Mouse (Mus musculus): ENCODE measurements around the gene Bricd5.
"Not testable (repeated sequence)": the region's sequence is repeated elsewhere in the genome, so short reads cannot be mapped to it uniquely, and the experiment has no call there.

Gene Bricd5

DNA sequence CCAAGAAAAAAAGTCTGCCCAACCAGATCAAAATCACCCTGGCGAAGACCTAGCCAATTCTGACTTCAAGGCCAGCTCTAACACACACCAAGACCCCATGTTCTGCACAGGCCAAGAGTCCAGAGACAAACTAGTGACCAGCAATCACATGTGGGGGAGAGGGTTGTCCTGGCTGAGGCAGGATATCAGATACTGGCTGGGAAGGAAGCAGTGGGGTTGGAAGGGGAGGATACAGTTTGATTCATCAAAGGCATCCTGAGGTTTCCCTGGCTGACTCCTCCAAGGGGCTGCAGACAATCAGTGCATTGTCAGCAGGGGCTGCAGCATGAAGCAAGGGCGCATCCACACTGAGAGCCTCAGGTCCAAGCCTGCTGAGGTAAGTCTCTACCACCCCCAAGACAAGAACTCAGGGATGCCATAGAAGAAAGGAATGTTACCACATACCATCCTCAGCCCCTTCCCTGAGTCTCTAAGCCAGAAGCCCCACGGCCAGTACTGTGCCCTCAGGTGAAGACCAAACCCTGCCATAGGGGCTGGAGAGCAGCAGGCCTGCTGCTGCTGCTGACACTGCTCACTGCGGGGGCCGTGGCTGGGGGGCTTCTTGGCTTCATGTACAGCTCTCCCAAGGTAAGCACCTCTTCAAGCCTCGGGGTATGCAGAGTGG lies at the start of gene Bricd5:
Gene Bricd5, plus strand, starts transcription at position 273 of the 664 bp plus-strand sequence.
- DNase-seq (ENCODE audit: low read depth, low spot score) = no peak

DNA sequence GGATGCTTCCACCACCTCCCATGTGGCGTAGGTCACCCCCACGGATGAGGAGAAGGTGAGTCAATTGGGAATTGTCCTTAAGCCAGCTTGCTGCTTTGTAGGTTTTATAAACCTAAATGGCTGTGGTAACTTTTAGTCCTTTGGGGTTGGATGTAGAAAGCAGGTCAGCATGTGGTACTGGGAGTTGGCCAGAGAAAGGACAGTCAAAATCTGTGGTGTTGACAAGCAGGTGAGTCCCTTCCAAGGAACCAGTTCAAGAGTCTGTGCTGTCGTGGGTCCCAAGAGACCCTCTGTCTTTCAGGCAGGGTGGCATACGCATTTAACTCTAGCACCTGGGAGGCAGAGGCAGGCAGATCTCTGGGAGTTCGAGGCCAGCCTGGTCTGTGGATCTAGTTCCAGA lies 49.2 kb upstream of the Bricd5 start:
- no peak for DNase-seq (ENCODE audit: low read depth, low spot score)

DNA sequence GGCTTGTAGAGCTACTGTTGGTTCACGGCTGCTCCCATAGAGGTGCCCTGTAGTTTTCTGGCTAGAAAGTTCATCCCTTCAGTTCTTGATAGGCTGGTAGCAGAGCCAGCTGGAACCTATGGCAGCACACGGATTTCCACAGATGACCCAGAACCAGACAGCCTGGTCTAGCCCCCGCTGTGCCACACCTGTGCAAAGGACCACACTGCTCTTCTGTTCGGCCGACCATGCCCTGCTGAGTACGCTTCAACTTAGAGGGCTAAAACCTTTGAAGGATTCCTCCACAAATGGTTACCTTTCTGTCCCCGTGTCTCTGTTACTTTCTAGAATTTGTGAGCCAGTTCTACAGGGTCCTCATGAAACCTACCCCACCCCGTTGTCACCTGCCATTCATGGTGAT lies 48.4 kb upstream of the Bricd5 start:
- not testable (repeated sequence) for DNase-seq (ENCODE audit: low read depth, low spot score)

DNA sequence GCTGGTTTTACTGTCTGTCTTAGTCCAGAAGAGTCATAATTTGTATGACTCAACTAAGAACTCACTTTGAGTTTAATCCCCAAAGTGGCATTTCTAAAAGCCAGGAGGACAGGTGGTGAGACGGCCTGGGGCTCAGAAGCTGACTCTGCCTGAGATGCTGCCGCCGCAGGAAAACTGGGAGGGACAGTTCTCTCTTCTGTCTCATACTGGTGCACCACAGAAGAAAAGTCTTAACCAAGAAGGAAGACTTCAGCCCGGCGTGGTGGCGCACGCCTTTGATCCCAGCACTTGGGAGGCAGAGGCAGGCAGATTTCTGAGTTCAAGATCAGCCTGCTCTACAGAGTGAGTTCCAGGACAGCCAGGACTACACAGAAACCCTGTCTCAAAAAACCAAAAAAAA lies 47.8 kb upstream of the Bricd5 start:
- no peak for DNase-seq (ENCODE audit: low read depth, low spot score)

DNA sequence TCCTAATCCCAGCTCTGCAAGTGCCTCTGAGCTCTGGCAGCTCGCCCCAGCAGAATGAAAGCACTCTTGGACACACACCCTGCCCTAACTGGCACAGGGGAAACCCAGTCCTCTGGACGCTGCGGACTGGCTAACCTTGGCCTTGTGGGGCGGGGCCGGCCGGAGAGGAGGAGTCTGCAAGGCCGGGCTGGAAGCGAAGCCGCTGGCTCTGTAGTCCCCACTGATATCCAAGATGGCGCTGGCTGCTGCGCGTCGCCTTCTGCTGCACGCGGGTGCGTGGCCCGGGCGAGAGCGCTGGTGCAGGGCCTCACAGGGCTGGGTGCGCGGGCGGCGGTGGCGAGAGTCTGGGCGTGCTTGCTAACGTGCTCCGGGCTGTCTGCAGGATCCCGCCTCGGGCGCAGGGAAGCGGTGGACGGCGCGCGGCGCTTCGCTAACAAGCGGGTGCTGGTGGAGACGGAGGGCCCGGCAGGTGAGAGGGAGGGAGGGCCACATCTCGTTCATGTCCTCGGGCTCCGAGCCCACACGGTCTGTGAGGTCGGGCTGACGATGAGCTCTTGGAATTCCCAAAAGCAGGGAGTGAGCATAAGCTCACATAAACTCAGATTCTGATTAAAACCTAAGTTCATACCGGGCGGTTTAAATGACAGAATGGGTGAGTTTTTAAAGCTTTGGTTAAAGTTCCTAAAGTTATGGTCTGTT lies 47.1 kb upstream of the Bricd5 start, which contains the start of gene Eci1:
Gene Eci1, plus strand, starts transcription at position 171 of the 699 bp plus-strand sequence.
- peak; percentile 88 for DNase-seq (ENCODE audit: low read depth, low spot score)

DNA sequence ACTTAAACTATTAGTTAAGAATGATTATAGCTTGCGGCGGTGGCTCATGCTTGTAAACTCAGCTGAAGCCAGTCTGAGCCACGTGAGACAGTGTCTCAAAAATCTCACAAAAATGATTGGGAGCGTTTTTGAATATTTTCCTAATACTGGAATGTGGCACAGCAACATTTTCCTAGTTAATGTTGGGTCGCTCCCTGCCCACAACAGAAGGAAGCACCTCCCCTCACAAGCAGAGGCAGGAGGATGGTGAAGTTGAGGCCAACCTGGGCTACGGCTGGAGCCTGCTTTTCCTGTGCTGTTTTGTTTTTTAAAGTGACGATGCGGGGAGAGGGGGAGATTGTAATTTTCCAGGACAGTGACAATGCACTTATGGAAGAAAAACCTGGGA lies 46.5 kb upstream of the Bricd5 start:
- DNase-seq (ENCODE audit: low read depth, low spot score) = peak; percentile 20

DNA sequence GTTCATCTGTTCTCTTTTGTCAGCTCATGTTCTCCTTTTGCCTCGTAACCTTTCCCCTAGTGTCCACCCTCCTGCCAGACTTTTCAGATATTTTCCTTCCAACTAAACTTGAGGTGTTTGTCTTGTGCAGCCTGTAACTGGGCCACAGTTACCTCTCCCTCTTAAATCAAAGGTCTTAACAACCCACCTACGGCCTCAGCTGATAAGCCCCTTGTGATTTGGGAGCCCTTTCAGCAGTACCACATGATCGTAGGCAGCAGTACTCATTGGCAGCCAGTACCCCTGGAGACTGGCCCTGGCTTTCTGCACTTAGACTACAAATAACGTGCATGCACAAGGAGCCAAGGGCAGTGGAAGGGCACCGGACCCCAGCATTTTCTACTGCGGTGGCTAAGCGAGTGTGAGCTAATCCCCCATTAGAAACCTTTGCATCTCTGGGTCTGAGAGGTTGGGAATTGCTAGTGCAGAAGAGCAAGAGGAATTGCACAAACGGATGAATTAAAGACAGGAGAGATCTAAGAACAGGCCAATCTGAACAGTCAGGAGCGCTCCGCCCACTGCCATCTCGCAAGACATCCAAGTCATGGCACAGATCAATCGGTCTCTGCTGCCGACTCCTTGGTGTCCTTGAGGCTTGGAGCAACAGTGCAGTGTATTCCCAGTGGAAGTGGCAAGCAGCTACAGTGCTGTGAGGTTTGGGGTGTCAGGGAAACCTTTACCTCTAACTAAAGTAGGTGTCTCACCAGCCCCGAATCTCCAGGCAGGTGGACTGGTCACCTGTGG lies 44.3 kb upstream of the Bricd5 start:
- DNase-seq (ENCODE audit: low read depth, low spot score) = no peak

DNA sequence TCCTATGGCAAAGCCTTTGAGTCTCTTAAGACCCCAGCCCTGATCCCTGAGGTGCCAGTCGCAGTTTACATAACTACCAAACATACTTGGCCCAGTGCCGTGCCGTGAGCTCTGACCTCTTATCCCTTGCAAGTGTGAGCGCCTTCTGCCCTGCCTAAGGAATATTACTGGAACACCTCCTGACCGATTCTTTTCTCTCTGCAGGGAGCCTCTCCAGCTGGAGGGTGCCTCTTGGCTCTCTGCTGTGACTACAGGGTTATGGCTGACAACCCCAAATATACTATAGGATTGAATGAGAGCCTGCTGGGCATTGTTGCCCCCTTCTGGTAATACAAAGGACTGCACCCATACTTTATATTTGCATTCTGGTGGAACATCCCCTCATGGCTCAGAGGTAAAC lies 36.7 kb upstream of the Bricd5 start:
- DNase-seq (ENCODE audit: low read depth, low spot score) = peak; percentile 32

DNA sequence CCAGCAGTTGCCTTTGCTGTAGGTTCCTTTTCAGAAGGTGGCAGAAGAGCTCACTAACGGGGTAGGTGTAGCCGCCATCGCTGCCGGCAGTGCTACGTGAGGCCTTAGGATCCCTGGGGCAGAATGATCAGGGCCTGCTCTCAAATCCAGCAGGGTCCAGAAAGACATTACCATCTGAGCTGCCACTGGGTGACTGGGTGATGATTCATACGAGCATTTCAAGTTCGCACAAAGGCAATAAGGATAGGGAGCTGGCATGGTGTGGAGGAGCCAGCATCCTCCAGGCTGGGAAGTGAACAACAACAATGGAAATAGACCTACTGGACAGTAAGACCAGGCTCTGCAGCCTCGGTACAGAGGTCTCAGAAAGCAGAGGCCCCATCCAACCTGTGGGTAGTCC lies 33.3 kb upstream of the Bricd5 start:
- DNase-seq (ENCODE audit: low read depth, low spot score) = no peak

DNA sequence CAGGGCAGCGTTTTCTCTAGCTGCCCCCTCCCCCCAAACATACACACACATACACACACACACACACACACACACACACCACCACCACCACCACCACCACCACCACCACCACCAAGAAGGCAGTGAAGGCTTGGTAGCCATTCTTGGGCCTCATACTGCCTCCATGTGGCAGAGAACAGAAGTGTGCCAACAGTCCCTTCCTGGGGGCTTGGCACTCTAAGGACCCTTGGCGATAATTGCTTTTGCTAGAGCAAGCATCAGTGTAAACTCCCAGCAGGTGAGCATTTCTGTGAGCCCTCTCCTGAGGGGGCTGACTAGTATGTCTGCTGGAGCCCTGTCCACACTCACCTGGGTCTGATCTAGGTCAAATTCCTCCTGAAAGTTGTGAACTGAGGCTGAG lies 32.5 kb upstream of the Bricd5 start:
- peak; percentile 47 for DNase-seq (ENCODE audit: low read depth, low spot score)

DNA sequence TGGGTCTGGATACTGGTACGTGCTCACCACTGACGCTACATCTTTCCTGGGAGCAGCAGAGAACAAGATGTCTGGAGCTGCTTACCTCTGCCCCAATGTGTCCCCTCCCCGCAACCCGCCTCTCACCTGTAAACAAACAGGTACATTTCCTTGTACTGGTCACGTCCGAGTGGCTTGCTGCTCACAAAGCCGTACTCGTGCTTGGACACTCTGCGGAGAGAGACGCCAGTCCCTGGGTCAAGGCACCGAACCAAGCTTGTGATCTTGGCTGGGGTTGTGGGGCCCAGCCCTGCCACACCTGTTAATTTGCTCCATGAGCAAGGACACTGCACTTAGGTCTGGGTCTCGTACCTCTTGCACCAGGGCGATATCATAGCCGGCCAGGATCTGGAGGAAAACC lies 31.6 kb upstream of the Bricd5 start:
- no peak for DNase-seq (ENCODE audit: low read depth, low spot score)

DNA sequence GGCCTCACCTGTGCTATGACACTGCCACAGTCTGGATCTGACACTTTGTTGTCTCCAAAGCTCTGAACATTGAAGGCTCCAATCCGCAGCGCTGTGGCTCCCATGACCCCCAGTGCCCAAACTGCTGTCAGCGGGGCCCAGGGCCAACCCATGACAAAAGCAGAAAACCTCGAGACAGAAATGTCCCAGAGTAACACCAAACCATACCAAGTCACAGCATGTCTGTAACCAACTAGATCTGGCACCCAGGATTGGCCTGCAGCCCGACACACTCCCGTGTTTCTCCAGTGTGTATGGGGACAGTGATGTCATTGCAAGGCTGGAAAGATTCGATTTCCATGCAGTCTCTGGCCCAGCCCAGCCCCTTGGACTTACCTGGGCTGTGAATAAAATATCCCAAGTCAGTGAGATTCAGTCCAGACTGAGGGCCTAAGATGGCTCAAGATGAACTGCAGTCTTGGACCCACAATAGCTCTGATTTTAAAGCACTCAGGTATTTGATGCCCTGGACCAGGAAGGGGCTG lies 31.0 kb upstream of the Bricd5 start, which contains the start of gene Dnase1l2:
Gene Dnase1l2, minus strand, starts transcription at position 474 of the 524 bp plus-strand sequence.
- DNase-seq (ENCODE audit: low read depth, low spot score) = no peak

DNA sequence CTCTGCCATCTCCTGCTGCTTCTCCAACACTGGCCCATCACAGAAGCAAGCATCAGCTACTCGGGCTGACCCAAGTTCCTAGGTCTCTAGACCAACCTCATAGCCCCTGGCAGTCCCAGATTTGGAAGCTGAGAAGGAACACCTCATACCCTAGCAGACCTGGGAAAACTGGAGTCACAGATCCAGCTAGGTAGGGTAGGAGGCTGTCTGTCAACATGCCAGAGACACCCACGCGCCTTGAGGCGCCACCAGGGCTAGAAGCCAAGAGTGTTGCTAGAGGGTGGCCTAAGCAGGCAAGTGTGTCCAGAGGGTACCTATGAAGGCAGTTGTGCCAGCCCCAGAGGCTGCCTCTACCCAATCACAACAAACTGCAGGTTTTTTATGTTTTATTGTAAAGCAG lies 30.3 kb upstream of the Bricd5 start:
- no peak for DNase-seq (ENCODE audit: low read depth, low spot score)

DNA sequence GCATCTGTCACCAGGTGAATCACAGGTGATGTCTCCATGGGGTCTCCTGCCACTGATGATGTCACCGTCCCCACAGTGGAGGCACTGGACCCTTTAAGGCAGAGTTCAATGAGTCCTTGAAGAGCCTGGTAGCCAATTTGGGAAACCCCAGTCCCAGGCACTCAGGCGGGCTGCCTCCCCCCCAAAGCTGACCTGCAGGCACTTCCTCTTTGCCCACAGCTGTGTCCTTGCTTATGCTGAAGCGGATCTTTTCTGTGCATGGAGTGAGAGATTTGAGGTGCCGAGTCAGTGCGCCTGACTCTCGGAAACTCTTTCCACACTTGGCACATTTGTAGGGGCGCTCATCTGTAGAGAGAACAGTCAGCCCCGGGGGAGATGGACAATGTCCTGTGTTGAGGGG lies 27.1 kb upstream of the Bricd5 start:
- no peak for DNase-seq (ENCODE audit: low read depth, low spot score)

DNA sequence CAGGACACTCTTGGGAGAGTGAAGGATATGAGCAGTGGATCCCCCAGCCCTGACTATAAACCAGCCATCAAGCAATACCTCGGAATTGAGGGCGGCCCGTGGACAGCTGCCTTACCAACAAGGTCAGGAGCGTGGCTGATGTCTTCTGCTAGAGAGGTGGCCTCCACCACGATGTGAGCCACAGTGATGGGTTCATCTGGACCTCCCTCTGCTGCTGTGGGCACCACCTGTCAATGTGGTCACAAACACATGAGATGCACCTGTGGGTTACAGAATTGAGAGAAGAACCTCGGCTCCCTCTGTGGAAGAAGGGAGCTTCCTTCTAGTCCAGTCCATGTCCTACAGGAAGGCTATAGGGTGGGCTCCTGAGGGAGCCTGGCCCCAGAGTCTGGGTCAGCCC lies 24.2 kb upstream of the Bricd5 start:
- DNase-seq (ENCODE audit: low read depth, low spot score) = no peak

DNA sequence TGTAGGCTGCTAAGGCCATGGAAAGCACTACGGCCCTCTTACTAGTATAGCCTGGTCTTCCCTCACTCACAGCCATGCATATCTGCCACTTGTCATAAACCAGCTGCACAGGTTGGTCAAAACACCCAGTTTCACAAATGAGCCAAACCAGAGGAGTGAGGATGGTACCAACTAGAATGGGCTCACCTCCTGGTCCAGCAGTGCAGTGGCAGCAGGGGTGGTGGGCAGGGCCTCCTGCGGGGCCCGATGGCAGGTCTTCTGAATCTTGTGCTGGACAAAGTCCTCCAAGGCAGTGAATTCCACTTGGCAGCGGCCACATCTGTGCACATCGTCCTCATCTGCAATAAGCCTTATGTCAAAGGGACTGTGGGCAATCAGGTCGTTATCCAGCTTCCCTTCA lies 22.5 kb upstream of the Bricd5 start:
- DNase-seq (ENCODE audit: low read depth, low spot score) = no peak

DNA sequence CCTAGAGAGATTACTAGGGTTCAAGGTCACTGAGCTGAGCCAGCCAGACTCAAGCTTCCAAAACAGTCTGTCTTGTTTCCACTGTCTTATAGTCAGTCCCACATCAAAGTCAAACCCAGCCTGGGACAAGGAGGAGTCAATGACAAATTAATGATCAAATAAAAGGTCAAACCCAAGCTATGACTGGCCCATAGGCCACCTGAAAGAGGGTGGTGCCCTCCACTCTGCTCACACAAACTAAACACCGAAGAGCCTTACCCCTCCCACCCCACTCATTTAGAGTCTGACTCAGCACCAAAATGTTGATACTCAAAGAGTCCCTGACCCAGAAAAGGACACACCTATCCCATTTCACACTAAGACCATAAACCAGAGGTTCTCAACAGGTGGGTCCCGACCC lies 20.3 kb upstream of the Bricd5 start:
- no peak for DNase-seq (ENCODE audit: low read depth, low spot score)

DNA sequence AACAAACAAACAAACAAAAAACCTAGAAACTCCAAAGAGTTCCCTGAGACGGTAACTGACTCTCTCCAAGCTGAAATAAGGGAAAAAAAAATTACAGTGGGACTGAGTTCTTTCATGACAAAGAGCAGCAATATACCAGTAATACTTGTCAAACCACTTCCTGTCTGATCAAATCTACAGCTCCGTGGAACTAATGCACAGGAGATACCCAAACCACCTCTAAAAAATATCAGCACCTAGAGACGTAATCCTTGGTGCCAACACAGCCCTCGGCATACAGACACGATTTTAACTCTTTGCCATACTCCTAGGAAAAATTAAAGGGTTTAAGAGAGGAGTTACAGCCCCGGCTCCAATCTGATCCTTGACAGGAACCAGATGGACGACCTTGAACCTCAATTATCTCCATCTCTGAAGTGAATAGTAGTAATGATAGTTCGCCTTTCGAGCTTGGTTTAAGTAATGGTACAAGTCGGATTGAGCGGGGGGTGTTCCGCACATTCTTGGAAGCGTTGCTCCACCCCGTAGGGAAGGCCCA lies 19.4 kb upstream of the Bricd5 start:
- no peak for DNase-seq (ENCODE audit: low read depth, low spot score)

DNA sequence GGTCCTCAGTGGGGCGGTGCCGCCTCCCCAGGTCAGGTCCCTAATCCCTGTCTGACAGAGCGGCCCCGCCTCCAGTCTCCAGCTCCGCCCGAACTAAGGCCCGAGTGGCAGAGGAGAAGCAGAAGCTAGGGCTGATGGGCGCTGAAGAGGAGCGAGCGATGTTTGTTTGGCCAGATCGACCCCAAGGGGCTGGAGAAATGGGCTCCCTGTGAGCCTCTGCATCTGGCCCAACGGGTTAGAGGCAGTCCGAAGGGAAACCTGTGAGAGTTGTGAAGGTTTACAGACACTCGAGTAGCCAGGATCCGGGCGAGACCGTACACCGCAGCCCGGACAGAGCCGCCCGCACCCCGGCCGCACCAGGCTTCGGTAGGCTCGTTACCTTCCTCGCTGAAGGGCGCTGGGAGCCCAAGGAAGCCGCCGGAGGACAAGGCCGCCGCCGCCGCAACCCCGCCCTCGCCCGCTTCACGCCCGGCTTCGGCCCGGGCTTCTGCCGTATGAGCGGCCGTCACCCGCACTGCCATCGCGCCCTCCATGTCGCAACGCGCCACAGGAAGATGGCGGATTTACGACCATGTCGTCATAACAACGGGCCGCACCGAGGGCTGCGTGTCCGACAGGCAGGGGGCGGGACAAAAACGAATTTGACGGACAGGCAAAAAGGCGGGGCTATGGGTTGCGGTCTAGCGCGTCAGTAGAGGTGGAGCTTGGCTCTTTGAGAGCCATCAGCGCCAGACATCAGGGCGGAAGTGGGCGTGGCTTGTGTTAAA lies 18.7 kb upstream of the Bricd5 start:
- peak; percentile 100 for DNase-seq (ENCODE audit: low read depth, low spot score)

DNA sequence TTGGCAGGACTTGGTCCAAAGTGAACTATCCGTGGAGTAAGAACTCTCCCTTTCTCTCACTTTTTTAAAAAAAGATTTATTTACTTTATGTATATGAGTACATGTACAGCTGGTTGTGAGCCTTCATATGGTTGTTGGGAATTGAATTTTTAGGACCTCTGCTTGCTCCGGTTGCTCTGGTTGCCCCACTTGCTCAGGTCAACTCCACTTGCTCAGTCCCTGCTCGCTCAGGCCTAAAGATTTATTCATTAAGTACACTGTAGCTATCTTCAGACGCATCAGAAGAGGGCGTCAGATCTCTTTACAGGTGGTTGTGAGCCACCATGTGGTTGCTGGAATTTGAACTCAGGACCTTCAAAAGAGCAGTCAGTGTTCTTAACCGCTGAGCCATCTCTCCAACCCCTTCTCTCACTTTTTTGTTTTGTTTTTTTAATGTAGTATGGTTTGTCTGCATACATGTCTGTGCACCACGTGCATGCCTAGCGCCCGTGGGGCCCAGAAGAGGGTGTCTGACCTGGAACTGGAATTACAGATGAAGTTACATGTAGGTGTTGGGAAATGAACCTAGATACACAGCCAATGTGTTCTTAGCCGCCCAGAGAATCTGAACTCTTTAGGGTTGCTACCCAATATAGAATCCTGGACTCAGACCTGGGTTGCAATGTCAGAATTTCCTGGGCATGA lies 18.0 kb upstream of the Bricd5 start:
- DNase-seq (ENCODE audit: low read depth, low spot score) = not testable (repeated sequence)

DNA sequence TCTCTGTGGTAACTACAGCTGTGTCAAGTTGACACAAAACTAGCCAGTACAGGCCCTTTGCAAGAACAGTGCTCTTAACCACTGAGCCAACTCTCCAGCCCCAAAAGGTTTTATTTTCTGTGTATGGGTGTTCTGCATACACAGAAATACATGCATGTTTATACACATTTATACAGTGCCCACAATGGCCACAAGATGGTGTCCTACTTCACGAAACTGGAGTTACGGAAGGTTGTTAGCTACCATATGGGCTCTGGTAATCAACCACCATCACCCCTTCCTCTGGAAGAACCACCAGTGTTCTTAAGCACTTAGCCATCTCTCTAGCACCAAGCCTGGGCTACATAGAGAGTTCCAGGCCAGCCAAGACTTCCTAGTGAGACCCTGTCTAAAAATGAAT lies 12.1 kb upstream of the Bricd5 start:
- peak; percentile 74 for DNase-seq (ENCODE audit: low read depth, low spot score)
